Mouse (Mus musculus) lung, adult 2 months (tissue): ENCODE measurements around the gene Ly6g6c. TPM values are rescaled to one million over a fixed set of nuclear protein-coding genes. Genes with fewer than 3 reads are reported as not detected.

Experiments used
- DNase-seq: peaks from one replicate; pipeline ENCODE4 v3.0.0; 2022
- H3K4me1 ChIP-seq: fragments of 200-500 bp; 2 replicates; pipeline ENCODE4 v1.6.1; 2011; ENCODE audit warnings: low read length; ENCODE audit not compliant: control insufficient read depth, insufficient read depth
- H3K4me3 ChIP-seq: fragments of 200-500 bp; replicated peaks from 2 replicates; pipeline ENCODE3; 2011; ENCODE audit warnings: low read depth, mild to moderate bottlenecking, control low read depth, low read length; ENCODE audit errors: extremely low read depth
- CTCF ChIP-seq: fragments of 200-500 bp; IDR thresholded peaks from 2 replicates; pipeline ENCODE4 v1.5.1; 2011; ENCODE audit warnings: mild to moderate bottlenecking, low read length, control low read depth; ENCODE audit not compliant: insufficient read depth
- POLR2A ChIP-seq: fragments of 200-500 bp; IDR thresholded peaks from 2 replicates; pipeline ENCODE4 v1.6.1; 2011; ENCODE audit warnings: low read depth, mild to moderate bottlenecking, control low read depth, low read length, borderline replicate concordance; ENCODE audit errors: extremely low read depth
- WGBS: fragments of 180-500 bp; shearing (Covaris S2); methylation state at CpG from one replicate; pipeline ENCODE4 v1.1.7; 2018; 5-methylcytosine and 5-hydroxymethylcytosine counted together
- polyA plus RNA-seq: library from polyadenylated mRNA; depleted of rRNA; stranded (reverse); fragments of >200 nt; gene quantifications from 2 replicates; pipeline ENCODE4 v1.2.3, GENCODE M21; 2012; rRNA removed

Gene Ly6g6c
- 3.8 and 90.0 TPM in 2 replicates for polyA plus RNA-seq

DNA sequence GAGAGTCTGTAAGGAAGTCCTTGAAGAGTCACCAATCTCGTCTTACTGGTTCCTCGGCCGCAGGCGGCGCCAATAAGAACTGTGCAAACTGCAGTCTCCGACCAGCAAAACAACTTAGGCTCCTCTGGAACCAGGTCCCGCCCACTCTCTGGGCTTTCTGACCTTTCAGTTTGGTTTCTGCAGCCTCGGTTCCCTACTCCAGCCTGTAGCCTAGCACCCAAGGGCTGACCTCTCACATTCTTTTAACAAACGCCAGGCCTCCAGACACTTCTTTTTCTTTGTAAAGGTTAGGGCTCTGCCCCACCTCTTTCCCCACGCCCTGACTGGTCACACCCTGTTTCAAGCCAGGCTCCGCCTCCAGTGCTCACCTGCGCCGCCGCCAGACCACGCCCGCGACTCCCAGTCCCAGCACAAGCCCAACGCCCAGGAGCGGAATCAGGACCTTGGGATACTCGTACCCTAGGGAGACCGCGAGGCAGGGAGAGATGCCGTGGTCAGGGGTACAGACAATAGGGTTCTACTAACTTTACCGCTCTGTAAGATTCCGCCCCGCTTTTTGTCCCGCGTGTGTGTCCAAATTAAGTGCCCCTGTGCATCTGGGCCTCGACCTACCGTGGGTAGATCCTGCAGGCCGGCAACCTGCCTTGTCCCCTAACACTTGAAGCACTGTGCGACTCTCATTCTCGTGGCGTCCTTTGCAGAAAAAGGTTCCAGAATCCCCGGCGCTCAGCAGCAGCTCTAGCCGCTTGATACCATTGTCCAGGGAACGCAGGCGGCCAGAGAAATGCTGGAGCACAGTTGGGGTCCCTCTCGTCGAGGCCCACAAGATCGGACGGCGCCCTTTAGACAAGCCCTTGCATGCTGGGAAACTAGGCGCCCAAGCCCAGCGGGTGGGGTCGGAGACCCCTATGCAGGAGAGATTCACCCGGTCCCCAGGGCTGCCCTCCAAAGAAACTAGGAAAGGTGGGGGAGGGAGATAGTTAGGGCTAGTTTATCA, at the start of gene Ly6g6c:
Gene Ly6g6c, plus strand, starts transcription at position 438 of the 997 bp plus-strand sequence.
- DNase-seq = peak; percentile 78
- WGBS = 4% methylated on average over 48 of the region's 48 CpGs
- TF ChIP-seq POLR2A (peak; percentile 38; the same call in 1 of the 2 replicates), CTCF (no peak)
- Histone ChIP-seq H3K4me1 (peaks cover 8% of the 10 kb centered on the region), H3K4me3 (peak within 1 kb of the TSS; percentile 59)

DNA sequence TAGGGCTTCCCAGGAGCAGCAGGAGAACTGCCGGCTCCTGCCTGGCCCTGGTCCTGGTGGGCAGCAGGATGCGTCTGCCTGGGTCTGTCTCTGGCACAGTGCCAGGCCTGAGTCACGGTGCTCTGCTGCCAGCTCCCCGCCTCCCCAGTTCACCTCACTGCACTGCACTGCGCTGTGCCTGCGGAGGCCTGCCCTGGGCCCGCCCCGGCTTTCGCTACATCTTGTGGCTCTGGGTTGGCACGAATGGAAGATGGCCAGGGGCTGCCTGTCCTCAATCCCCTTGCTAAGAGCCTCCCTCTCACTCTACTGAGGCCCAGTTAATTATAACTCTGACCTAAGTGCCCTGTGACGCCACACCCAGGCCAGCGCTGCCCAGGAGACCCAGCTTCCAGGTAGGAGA, 48.8 kb upstream of the Ly6g6c start, which contains the start of gene Vwa7:
Gene Vwa7, plus strand, starts transcription at position 204 of the 400 bp plus-strand sequence.
- no peak for DNase-seq
- H3K4me1 ChIP-seq = peaks cover 4% of the 10 kb centered on the region; the same call in 1 of the 2 replicates
- no peak within 1 kb of the TSS for H3K4me3 ChIP-seq
- TF ChIP-seq CTCF (no peak), POLR2A (no peak)
- WGBS = 41% methylated on average over 12 of the region's 12 CpGs

DNA sequence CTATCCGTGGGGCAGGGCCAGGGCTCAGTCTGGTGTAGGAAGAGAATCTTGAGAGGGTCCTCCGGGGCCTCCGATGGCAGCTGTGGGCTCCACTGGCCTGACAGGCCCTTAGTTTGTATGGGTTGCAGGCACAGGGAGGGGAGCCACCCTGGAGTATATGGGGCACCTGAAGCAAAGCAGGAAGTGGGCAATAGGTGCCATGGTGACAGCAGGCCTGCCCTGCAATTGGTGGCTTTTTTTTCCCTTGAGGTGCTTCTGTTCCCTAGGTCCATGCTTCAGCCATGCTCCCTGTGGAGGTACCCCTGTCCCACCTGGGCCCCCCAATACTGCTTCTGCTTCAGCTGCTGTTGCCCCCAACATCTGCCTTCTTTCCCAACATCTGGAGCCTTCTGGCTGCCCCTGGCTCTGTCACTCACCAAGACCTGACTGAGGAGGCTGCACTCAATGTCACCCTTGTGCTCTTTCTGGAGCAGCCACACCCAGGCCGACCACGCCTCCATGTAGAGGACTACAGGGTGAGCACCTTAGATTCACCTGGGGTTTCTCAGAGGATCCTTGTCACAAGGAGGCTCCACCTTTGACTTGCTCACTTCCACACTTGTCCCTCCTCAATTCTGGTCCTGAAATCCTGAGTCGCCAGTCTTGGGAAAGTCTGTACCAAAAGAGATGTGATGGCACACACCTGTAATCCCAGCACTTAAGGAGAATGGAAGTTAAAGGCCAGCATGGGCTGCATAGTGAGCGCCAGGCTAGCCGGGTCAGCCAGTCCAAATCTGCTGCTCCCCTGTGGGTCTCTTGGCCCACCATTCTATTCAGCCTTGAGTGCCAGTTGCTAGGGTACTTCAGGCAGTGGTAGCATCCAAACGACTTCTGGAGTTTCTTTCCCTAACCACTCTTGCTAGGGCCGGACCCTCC, 48.1 kb upstream of the Ly6g6c start:
- H3K4me1 ChIP-seq = peaks cover 4% of the 10 kb centered on the region; the same call in 1 of the 2 replicates
- WGBS = 70% methylated on average over 10 of the region's 10 CpGs
- DNase-seq = no peak
- H3K4me3 ChIP-seq = no peak overlapping the region
- no peak for TF ChIP-seq POLR2A
- TF ChIP-seq CTCF = no peak

DNA sequence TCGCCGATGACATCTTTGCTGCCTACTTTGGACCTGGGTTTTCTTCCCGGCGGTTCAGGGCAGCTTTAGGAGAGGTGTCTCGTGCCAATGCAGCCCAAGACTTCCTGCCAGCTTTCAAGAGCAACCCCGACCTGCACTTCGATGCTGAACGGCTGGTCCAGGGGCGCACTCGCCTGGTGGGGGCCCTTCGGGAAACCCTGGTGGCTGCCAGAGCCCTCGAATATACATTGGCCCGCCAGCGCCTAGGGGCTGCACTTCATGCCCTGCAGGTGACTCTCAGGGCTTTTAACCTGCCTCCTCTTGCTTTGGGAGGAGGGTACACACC, 47.5 kb upstream of the Ly6g6c start:
- DNase-seq = no peak
- Histone ChIP-seq H3K4me3 (no peak overlapping the region), H3K4me1 (peaks cover 7% of the 10 kb centered on the region)
- TF ChIP-seq POLR2A (no peak), CTCF (no peak)
- WGBS = 58% methylated on average over 14 of the region's 14 CpGs

DNA sequence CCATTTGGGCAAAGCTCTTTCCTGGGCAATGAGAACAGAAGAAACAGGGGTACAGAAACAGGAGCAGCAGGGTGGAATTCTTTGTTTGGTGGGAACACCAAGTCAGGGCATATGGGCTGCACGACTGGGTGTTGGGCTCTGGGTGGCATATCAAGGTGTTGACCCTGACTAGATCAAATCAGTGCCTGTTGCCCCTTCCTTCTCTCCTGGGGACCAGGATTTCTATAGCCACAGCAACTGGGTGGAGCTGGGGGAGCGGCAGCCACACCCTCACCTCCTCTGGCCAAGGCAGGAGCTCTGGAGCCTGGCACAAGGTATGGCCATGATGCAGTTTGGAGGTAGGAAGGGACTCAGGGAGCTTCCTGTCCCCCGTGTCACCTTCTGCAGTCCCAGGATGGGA, 47.0 kb upstream of the Ly6g6c start:
- H3K4me1 ChIP-seq = peaks cover 11% of the 10 kb centered on the region
- H3K4me3 ChIP-seq = no peak overlapping the region
- WGBS = 72% methylated on average over 3 of the region's 3 CpGs
- TF ChIP-seq POLR2A (no peak), CTCF (no peak)
- no peak for DNase-seq

DNA sequence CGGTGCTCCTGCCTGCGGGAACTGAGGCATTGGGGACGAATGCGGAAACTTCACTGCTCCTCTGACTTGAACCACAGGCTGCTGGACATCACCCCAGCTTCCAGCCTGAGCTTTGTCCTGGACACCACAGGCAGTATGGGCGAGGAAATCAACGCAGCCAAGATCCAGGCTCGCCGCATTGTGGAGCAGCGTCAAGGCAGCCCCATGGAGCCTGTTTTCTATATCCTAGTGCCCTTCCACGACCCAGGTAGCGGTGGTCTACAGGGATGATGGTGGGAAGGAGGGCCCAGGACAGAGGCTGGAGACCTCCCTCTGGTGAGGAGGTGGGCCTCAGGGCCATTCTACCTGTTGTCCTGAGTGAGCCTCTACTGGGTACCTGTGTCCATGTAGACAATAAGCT, 45.3 kb upstream of the Ly6g6c start:
- no peak for DNase-seq
- 89% methylated on average over 11 of the region's 11 CpGs for WGBS
- no peak for TF ChIP-seq CTCF
- TF ChIP-seq POLR2A = no peak
- H3K4me3 ChIP-seq = no peak overlapping the region
- H3K4me1 ChIP-seq = peaks cover 14% of the 10 kb centered on the region

DNA sequence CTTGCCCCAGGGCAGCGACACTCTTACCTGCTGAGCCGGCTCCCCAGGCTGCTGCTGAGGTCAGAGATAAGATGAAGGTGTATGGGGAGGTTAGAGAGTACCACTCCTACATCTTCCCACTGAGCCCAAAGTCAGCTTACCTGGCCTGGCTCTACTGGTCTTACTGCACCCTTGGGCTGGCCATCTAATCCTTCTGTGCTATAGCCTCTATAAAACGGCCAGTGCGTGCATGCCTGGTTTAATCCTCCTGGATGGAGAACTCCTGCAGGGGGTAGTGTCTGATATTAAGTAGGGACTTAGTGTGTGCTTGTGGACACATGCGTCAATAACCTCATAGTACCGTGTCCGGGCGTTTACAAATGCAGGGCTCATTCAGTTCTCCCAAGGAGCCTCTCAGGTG, 44.6 kb upstream of the Ly6g6c start:
- H3K4me3 ChIP-seq = no peak overlapping the region
- no peak for DNase-seq
- TF ChIP-seq POLR2A = no peak
- no peak for TF ChIP-seq CTCF
- peaks cover 14% of the 10 kb centered on the region for H3K4me1 ChIP-seq
- WGBS = 89% methylated on average over 8 of the region's 8 CpGs

DNA sequence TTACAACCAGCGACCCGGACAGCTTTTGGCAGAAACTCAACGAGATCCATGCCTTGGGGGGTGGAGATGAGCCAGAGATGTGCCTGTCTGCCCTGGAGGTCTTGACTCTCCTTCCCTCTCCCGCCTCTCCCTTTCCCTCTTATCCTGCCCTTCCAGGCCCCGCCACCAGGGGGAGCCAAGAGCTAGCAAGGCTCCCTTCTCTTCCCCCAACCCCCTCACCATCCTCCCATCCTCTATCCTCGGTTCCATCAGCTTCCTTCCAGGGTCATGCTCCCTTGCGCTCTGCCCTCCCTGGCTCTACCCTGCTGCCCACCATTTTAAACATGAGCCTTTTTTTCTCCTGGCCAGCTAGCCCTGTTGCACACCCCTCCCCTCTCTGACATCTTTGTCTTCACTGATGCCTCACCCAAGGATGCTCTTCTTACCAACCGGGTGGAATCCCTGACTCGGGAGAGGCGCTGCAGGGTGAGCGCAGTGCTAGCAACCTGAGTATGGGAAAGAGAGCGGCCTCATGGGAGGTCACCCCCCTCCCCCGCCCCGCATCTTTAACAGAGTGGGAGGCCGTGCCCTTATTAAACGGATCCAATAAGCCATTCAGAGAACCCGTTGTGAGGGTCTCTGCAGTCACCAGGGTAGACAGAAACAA, 43.9 kb upstream of the Ly6g6c start:
- TF ChIP-seq CTCF (peak; percentile 95), POLR2A (no peak)
- peak; percentile 91 for DNase-seq
- peak overlapping the region; percentile 20 for H3K4me3 ChIP-seq
- 10% methylated on average over 17 of the region's 17 CpGs for WGBS
- peaks cover 15% of the 10 kb centered on the region for H3K4me1 ChIP-seq

DNA sequence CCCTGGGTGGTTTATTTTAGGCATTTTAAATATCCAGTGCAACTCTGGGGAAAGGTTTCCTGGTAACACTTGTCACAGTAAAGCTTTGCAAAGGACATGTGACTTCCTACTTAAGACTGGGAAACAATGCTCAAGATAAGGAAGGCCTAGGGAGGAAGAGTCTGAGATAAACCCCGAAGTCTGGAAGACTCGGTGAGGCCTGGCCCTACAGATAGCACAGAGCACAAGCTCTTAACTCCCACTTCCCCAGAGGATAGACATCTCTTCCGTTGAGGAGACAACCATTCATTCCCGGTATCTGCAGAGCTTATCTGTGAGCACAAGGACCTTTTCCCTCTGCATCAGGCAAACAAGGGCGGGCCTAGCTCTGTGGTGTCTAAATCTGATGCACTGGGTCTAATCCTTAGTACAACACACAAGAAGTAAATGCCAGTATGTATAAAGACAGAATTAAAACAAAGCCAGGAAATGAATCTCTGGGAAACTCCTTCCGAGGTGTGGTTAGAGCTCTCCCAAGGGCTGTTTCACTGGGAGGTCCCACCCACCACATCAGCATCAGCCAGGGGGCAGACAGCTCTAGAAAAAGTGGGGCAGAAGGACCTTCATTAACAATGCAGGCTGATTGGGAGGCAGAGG, 43.2 kb upstream of the Ly6g6c start:
- no peak for DNase-seq
- peak; percentile 11; the same call in 1 of the 2 replicates for TF ChIP-seq CTCF
- no peak for TF ChIP-seq POLR2A

More for the DNA sequence above, 43.2 kb upstream of the Ly6g6c start:
- 33% methylated on average over 6 of the region's 6 CpGs for WGBS
- peaks cover 17% of the 10 kb centered on the region for H3K4me1 ChIP-seq
- H3K4me3 ChIP-seq = no peak overlapping the region
